Mouse (Mus musculus) lung, postnatal 36 days (tissue): ENCODE measurements around the gene Medag.

Experiments
- DNase-seq: peaks from one replicate; pipeline ENCODE4 v3.0.0; 2022; ENCODE audit warnings: mixed read lengths

Gene Medag

DNA sequence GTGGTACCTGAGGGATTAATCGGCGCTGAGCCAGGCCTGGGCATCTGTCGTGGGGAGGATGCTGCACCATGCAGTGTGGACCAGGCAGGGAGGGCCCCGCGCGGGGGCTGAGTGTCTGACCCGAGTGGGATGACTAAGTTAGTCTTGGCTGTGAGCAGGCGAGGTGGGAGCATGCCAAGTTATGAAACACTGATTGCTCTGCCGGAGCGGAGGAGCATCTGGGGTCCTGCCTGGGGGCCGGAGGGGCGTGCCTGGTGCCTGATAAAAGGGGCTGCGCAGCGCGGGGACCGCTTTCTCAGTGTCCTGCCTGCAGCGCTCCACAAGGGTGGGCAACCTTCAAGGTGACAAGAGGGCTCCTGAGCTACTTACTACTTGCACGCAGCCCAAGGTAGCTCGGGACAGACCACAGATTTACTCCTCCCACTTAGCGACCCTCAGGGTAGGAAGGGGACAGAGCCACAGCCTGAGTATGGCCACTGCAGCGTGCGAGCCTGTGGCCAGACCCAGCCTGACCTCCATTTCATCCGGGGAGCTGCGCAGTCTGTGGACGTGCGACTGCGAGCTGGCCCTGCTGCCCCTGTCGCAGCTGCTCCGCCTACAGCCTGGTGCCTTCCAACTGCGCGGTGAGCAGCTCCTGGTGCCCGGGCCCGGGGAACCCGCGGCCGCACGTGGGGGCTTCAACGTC is at the start of gene Medag:
Gene Medag (plus strand): TSS at position 241 of the 685 bp plus-strand sequence.
- peak; percentile 81 for DNase-seq

DNA sequence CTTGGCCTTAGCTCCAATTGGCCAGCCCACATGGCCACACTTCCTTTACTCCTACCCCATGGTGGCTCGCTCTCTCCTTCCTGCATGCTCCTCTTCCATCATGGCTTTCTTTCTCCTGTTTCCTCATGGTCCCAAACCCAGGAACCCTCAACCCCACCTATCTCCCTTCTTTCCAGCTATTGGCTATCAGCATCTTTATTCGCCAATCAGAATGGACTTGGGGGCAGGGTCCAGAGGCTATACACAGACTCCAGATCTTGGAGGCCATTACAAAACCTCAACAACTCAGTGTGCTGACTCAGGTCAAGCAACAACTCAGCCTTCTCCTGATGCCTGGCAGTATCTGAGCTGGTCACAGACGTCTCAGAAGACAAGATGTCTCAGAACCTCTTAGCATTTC is 48.9 kb upstream of the Medag start:
- DNase-seq = no peak

DNA sequence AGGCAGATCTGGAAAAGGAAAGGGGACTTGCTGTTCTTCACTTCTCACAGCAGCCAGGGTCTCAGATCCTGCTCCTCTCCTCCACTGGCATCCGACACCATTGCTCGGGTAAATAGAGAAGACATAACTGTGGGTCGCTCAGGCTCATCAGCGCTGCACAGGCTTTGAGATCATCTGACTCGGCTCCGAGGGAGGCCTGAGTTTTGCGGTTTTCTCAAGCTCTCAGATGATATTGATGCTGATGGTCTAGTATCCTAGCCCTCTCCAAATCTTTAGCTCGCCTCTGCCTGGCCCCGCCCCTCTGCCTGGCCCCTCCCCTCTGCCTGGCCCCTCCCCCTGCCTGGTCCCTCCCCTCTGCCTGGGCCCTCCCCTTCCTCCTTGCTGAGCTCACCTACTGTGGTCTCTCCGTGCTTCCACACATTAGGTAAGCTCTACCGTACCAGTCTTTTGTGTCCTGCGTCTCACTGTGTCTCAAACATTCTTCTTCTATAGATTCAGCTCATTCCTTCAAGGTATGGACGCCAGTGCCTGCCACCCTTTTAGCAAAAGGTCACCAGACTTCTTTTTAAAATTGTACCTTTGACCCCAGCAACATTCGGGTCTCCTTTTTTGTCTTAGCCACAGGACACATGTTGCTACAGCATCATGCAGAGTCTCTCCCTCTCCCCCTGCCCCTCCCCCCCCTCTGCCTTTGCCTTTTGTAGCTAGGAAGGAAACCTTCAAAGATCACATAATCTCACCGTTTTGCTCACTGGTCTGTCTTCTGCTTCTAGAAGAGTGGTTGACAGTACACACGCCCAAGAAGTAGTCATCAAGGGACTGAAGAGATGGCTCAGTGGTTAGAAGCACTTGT is 47.4 kb upstream of the Medag start:
- no peak for DNase-seq

DNA sequence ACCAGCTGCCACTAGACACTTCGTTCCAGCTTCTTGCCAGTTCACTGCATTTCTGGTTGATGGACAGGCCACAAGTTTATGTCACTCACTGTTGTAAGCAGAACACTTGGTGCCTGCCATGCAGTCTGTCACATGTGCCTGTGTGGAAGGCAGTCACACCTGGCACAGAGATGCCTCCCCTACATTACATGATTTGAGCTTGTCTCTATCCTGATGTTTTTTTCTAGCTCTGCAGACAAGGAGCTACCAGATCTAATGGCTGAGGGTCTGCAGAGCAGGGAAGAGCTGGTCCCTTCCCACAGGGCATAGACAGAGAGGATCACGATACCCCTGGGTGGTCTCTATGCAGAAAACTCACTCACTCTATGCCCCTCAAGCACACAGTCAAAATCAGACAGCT is 44.5 kb upstream of the Medag start:
- no peak for DNase-seq

DNA sequence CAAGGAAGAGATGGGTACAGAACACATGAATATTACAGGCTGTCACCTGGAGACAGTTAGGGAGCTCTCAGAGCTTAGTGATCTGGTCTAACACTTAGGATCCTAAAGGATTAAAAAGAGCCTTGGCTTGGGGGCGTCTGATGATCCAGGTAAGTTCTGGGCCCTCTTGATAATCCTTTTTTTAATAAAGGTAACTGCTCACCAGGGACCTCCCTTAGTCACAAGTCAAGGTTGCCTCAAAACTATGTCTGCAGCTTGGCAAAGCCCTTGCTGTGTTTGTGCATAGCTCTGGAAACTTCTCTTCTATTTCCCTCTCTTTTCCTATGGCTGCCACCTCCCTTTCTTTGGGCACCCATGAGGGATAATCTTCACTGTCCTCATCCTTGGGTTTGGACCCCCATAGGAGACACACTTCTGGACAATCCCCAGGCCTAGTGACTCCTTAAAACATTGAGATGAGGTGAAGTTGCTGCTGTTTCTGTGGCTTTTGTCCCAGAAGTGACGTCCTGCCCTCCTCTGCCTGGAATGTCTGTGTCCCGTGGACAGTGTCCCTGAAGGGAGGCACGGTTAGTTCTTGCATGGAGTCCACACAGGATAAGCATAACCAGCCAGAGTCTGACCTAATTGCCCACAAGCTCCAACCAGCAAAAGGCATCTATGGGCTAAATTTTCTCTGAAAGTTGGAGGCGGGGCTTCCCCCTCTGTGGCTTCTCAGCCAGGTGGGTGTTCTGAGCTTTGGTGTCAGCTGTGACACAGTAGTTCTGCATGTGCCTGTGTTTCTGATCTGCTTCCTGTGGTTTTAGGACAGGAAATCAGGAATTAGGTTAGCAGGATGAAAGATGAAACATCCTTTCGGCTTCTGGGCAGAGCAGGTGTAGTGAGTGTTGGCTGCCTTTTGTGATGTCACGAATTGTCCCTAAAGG is 43.7 kb upstream of the Medag start:
- DNase-seq = no peak

DNA sequence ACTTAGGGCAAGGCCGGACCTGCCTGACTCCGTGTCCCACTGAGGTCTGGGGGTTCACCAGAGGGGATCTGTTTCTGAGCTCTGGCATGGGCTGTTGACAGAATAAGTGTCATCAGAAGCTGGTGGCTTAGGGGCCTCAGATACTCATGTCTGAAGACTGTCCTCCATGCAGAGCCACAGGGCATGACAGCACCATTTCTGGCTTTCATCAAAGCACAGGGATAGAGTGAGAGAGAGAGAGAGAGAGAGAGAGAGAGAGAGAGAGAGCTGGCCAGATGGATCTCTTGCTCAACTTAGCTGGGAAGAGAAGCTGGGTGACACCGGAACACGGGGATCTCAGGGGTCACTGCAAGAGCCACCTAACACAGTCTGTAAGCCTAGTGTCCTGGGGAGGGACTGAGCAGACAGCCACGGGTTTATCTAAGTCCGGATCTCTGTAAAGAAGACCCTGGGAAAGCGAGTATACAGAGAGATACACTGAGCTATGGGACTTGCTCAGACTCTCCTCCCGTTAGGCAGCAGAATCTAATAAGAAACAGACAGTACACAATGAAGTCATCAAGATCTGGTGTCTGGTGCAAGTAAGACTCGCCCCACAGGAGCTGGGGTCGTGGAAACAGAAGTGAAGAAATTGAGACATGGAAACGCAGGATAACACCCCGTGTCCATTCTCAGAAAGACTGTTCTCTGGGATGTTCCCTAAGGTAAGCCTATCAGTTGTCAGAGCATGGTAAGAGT is 42.8 kb upstream of the Medag start:
- DNase-seq = no peak

DNA sequence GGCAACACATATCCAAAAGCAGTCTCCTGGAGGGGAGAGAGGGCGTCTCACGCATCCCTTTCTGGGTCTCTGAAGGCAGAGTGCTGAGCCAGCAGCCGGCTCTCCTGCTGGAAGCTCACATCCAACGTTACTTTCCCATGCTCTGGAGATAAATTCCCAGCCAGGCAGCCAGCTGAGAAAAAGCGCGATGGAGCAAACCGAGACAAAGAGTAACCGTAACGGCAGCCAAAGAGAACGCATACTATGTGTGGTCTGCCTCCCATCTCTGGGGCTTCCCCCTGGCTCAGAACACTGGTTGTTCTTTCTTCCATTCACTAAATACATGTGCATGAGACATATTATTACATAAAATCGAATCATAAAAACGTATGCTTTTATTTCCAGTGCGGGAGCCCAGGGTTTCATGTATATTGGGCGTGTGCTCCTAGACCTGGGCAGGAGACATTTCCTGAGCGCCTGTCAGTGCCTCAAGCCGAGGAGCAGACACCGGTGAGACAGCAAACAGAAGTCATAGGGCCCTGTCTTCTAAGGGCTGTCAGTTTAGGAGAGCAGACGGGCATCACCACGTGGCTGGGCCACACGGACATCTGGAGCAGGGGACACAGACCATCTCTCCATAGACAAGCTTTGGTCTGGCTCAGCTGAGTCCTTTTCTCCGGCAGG is 42.0 kb upstream of the Medag start:
- no peak for DNase-seq

DNA sequence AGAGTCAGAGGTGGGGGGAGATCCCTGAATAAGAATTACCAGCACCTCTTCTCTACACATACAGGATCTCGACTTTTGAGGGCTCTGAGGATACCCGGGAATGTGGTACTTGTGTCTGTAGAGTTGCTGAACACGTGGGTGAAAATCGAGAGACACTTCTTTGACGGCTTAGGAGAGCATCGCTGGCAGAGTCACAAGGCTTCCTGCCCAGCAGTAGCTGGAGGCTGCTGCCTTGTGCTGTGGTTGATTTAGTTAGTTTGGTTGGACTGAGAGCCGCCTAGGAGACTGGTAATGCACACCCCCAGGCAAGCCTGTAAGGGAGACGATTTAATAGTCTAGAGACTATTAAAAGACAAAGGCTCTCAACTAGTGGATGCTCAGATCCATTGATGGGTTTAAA is 39.5 kb upstream of the Medag start:
- no peak for DNase-seq

DNA sequence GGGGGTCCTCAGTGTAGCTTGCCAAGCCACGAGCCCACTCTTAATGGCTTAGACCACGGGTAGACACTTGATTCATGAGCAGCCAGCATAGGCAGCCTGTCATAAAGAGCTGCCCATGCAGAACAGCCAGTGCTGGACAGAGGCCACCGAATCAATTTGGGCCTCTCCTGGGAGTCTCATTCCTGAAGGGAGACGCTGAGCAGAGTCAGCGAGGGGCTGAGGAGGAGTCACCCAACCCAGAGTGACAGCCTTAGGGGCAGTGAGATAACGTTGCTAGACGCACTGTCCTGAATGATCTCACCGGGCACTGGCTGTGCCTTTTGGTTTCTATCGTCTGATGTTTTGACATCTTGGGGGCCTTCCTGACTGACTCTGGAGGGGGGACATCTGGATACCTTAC is 38.3 kb upstream of the Medag start:
- DNase-seq = no peak

DNA sequence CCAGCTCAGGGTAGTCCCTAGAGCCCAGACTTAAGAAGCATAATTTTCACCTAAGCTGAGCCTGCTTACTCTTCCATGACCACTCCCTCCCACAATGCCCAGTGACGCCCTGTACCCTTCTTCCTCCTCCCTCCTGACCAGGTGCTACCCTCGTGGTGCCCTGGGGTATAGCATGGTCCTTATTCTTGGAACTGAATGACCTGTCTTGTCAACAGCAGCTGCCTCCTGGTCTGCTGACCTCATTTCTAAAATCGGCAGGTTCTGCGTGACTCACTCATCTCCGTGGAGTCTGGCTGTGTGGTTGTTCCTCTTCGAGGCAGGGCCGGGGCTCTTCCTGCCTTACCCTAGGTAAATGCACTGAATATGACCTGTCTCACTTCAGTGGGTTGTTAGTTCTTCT is 37.5 kb upstream of the Medag start:
- DNase-seq = no peak

DNA sequence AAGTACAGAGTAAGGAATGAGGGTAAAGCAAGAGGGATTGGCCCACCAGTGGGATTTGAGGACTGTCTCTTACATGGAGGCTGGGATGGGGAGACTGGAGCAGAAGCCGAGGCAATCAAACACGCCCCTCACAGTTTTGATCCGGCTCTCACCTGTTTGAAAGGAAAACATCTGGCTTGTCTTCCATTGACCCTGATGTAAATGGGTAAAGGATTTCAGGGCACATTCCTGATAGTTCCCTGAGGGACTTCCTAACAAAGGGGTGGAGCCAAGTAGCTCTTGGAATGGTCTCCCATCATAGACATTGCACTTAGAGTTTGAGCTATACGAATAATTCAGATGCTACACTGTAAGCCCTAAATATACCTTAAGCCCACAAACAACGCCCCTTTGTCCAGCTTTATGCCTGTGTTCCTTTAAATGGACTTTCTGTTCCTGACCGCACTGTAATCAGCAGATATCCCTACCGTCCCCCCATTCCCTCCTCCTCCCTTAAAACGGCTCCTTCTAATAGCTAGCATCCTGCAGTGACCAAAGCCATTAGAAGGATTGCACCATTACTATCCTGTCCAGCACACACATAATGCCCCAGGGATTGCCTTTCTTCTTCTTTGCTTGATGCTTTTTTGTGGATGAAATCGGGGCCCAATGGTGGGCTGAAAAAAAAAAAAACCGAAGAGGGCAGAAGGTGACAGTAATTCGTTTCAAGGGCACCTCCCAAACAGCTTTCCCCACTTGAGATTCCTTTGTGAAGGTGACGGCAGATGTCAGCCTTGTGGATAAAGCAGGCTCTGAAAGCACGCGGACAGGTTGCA is 36.3 kb upstream of the Medag start:
- DNase-seq = no peak

DNA sequence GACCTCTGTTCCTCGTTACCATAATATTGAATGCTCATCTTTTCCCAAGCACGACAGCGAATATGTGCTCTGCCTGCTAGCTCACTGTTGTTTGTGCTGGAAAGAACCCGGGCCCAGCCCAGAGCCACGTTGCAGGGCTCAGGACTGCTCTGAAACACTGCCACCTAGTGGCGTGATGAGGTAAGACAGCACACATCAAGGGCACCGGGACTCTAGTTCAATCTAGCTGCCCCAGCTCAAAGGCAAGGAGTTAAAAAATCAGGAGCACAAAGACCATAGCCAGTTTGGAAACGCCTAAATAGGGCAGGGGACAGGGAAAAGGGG is 35.7 kb upstream of the Medag start:
- DNase-seq = peak; percentile 89

DNA sequence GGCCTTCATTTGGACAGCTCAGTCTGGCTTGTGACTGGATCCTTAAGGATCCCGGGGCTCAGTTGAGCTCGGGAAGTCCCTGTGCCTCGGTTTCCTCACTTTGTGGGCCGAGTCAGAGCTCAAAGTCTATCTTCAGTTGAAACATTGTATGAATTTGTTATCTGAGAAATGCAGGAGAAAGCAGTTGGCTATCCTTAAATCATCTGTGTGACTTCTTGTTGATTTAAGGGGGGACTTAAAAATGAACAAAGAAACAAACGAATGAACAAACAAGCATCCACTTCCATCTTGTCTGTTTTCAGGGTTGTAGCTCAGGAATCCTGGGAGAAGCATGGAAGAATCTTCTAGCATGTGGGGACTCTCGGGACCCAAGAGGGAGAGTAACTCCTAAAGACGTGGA is 35.2 kb upstream of the Medag start:
- DNase-seq = no peak

DNA sequence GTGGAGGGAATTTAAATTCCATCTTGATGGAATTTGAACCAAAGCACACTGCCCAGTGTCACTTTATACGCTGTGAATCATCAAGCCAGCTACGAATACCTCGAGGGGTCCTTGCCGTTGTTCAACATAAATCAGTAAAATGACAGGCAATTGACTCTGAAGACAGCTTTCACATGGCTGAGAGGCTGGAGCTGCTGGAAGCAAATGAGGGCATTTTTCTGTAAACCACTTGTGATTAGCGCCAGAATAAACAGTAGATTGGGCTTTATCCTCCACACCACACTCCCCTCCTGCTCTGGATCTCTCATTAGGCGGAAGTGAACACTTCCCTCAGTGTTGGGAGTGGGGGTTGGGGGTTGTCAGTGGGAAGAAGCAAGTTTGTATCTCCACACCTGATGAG is 34.3 kb upstream of the Medag start:
- no peak for DNase-seq

DNA sequence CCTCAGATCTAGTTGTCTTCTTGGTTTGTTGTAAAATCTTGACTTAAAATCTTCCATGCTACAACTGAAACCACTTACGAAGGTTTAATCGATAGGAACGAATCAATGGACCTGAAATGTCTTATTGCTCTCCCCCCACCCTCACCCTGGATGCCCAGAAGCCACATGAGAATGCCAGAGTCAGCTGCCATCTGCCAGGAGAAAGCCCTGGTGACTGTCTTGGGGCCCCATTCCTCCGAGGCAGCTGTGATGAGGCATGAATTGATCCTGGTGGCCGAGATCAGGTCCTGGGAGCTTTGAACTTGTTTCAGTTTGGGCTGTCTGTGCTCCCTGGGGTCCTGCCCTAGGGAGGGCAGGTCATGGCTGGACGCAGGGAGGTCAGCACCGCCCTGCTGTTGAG is 33.0 kb upstream of the Medag start:
- no peak for DNase-seq

DNA sequence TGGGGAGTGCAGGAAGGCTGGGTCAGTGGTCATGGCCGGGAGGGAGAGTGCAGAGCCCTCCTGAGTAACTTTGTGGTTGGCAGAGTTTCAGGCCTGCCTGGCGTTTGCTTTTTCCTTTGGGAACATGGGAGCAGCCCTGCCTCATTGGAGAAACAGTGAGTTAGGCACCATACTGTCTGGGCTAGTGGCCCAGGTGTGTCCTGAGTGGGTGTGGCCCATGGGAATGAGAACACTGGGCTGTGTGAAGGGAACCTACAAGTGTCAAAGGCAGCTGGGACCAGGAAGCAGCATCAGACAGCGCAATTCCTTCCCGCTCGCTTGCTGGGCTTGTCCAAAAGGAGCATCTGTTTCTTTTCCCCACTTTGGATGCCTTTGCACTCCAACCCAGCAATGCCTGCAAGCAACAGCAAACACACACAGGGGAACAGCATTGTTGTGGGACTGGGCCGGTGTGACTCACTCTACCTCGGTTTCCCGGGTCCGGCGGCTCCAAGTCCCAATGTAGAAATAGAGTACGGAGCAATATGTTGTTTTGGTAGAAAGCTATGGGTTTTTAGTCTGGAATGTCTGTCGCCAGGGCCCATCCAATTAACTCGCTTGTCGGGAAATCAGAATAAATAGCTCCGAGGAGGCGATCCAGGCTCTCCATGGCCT is 32.3 kb upstream of the Medag start:
- DNase-seq = no peak

DNA sequence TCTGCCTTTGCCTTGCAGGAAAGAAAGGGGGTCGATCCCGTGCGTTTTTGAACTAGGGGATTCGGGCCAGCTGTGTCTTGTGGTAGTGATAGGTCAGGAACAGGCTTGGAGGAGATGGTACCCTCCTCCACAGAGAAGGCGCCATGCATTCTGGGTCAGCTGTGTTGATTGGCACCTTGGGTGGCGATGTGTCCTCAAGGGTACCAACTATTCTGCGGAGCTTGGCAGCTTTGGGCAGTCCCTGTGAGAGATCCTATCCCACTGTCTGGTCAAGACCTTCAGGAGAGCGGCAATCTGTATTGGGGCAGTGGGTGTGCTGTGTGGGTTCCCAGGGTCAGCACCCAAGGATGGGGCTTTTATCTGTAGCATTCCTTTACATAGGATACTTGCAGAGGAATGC is 31.7 kb upstream of the Medag start:
- no peak for DNase-seq

DNA sequence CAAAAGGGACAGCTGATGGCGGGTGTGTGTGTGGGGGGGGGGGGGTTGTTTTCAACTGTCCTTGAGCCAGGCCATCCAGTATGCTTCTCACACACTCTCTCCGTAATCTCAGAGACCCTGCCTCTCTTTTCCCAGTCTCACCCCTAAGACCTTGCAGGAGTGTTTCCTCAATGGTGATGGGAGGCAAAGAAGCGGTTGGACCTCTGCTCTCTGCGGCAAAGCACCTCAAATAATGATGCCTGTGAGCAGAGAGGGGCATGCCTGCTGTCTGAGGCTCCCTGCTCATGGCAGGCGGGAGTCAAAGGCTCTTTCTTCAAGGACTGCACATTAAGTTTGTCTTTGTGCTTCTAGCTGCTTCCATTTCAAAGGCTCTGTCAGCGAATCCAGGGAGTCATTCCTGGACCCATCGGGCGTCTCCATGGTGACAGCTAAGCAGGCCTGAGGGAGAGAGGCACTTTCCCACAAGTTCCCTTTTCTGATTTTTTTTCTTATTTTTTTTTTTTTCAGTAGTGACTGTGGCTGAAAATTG is 31.1 kb upstream of the Medag start:
- no peak for DNase-seq

DNA sequence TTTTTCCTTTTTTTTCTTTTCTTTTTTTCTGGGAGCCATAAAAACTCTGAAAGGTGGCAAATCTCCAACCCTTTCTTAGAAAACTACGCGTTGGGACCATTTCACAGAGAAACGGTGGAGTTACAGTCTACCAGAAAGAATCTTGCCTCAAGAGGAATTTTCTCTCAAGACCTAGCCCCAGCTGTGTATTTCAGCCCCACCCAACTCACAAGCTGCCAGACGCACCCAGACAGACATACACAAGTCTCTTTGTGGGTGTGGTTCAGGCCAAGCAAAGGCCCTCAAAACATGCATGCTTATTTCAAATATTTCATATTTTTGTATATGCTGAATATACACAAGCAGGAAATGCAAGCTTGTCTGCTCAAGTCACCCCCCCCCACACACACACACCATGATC is 29.6 kb upstream of the Medag start:
- no peak for DNase-seq

DNA sequence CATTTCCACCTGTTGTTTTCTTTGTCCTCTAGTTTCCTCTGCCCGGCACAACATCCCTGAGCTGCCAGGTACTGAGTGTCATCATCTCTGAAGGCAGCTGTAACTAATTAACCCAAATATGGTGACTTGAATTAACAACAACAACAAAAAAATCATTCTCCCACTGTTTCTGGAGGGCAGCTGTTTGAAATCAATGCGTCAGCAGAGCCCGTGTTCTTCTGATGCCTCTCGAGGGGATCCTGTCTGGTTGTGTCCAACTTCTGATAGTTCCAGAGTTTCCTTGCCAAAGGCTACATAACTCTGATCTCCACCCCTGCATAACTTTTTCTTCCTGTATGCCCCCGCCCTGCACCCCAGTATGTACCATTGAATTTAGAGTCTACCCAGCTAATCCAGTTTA is 28.9 kb upstream of the Medag start:
- no peak for DNase-seq
